Mouse (Mus musculus) megakaryocyte, embryonic 14.5 days (primary cell): ENCODE results near the gene Klf13.

ENCODE experiments used
- FLI1 ChIP-seq: IDR thresholded peaks from 2 replicates; pipeline ENCODE4 v1.6.1; 2012; ENCODE audit warnings: low read length, inconsistent platforms, mixed read lengths
- GATA1 ChIP-seq: IDR thresholded peaks from 3 replicates; pipeline ENCODE4 v1.6.1; 2012; ENCODE audit warnings: mixed read lengths, low read length, inconsistent platforms, borderline replicate concordance

DNA sequence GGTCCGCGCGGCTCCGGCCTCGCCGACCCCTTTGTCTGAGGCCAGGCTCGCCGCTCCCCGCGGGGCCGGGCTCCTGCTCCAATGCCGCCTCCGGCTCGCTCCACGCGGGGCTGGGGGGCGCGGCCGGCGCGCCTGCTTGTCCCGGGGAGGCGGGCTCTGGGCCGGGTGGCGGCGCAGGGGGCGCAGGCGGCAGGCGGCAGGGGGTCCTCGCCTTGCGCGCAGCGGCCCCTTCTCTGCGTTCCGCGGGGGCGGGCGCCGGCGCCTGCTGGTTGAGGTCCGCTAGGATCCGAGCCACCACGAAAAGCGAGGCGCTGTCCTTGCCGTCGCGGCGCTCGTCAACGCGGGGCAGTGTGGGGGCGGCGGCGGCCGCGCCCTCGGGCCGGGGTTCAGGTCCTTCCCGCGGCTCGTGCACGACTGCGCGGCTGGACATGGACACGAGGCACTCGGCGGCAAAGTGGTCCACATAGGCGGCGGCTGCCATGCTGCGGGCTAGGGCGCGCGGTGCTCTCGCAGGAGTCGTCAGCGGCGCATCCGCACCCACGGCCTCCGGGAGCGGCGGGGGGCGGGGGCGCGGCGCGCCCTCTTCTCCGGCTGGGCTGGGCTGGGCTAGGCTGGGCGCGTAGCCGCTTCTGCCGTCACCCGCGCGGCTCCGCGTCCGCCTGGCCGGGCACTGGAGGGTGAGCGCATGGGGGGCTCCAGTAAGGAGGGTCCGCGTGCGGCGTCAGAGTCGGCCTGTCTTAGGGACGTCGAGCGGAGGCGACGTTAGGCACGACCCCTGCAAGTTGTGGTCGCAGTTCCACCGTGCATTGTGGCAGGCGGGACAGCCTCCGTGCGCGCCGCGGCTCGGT lies 425 bp downstream of the Klf13 start:
- no peak for TF ChIP-seq GATA1
- TF ChIP-seq FLI1 = no peak
